Mouse (Mus musculus): Measurements from ENCODE around the gene Olfr101.

Gene Olfr101

DNA sequence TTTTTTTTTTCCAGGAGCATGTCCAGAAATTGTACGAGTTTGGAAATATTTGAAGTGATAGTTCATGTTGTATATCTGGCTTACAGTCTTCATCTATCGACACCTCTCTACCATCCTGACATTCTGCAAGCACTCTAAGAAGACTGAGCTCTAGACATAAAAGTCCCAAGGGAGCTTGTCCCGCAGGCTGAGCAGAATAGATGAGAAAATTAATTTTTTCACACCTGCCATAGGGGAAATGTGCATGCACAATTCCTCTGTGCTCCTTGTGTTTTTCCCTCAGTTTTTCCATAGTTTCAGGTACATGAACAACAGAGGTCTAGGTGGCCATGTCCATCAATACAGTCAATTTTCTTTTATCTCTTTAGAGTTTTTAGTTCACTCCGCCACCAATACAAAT lies at the start of gene Olfr101:
Olfr101 (minus strand) TSS at position 101 of the 400 bp plus-strand sequence.
- in situ Hi-C loops (cut with MboI; ENCODE audit: unreplicated experiment in 2 of 2), result no loop called here

DNA sequence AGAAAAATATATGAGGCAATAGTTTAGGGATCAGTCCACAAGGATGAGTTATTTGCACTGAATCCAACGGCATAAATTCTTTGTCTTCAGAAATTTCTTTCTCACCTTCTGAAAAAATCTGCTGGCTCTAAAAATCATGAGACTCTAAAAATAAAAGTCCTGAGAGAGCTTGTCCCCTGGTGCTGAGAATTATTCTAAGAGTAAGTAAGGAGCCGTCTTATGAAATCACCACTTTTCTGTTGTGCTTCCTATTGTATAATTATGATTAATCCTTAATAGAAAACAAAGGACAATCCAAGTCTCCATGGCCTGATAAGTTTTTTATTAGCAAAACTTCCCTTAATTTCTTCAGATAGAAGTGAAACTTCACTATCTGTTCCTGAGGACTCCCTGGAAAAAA lies 35.5 kb upstream of the Olfr101 start, which contains the start of gene Olfr103:
Olfr103 (minus strand) TSS at position 101 of the 400 bp plus-strand sequence.
- in situ Hi-C loops (cut with MboI; ENCODE audit: unreplicated experiment in 2 of 2), result no loop called here

DNA sequence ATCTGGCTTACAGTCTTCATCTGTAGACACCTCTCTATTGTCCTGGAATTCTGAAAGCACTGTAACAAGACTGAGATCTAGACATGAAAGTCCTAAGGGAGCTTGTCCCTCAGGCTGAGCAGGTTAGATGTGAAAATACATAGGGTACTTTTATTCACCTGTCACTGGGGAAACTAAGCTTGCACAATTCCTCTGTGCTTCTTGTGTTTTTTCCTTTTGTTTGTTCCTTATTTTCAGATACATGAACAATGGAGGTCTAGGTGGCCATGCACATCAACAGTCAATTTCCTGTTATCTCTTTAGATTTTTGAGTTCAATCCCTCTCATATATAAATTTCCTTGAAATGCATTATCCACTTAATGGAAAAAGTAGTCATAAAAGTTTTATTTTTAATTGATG lies 12.8 kb upstream of the Olfr101 start, which contains the start of gene Olfr102:
Olfr102 (minus strand) TSS at position 101 of the 400 bp plus-strand sequence.
- in situ Hi-C loops (cut with MboI; ENCODE audit: unreplicated experiment in 2 of 2), result no loop called here

DNA sequence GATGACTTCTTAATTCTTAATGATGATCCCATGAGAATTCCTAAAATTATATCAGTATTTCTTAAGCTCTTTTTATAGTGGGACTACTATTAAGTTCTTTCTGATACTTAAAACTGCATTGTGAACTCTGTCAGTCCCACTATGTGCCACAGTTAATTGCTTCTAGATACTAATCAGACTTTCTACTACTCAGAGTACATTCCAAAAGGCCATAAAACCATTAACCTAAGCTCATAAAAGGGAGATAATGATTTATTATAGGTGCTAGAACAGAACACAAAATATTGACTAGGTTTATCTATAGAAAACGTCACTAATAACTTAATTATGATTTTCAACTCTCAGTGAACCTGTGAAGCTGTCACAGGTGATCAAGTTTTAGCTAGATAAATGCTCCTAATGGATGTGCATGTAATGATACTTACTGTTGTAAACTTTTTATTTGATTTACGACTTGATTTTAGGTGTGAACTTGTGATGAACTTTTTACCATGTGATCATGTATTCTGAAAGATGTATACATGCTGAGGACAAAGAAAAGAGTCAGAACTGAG lies 6.1 kb upstream of the Olfr101 start:
- in situ Hi-C loops (cut with MboI; ENCODE audit: unreplicated experiment in 2 of 2), result no loop called here

DNA sequence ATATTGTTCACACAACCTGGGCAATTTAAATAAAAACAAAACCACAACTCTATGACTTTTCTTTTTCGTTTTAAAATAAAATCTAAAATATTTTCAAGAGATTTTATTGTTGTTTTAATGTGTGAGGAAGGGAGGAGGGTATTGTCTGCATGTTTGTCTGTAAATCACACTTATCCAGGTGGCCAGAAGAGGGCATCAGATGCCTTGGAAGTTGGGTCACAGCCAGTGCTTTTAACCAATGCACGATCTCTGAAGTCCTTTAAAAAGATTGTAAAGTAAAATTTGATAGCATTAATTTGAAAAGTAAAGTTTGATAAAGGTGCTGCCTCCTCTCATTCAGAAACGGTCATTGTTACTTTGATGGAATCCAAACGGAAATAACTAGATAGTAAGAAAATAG lies 4.4 kb upstream of the Olfr101 start:
- in situ Hi-C loops (cut with MboI; ENCODE audit: unreplicated experiment in 2 of 2), result no loop called here

DNA sequence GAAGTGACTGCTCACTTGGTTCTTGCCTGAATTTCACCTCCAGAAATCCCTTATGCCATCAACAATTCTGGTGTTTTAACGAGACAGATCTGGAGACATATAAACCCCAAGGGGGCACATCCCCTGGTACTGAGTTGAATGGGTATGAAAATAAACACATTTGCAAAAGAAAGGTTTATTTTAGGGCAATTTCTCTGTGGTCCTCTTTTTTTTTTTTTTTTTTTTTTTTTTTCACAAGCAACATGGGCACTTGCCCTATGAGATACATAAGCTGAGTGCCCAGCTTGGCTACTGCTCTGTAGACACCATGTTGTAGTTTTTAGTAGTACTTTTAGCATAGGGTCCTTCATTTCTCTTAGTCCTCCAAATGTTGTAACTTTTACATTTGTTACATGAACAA lies 20.8 kb downstream of the Olfr101 start, which contains the start of gene Olfr99:
Olfr99 (minus strand) TSS at position 101 of the 400 bp plus-strand sequence.
- in situ Hi-C loops (cut with MboI; ENCODE audit: unreplicated experiment in 2 of 2), result no loop called here

DNA sequence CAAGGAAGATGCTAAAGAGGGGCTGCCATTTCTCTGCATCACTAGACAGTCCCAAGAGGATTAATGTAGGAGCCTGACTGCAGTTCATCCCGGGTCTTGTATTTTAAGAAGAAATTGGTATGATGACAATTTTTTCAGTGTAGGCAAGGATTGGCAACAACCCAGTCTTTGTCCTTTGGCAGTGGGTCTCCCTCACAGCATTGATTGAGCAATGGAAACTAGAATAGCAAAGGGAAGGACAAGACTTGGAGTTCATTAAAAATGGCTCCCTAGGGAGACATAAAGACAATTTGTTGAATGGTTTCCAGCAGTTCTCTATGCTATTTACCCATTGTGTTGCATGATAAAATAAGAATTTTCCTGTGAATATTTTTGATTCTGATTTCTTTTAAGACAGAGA lies 23.8 kb downstream of the Olfr101 start:
- in situ Hi-C loops (cut with MboI; ENCODE audit: unreplicated experiment in 2 of 2), result no loop called here

DNA sequence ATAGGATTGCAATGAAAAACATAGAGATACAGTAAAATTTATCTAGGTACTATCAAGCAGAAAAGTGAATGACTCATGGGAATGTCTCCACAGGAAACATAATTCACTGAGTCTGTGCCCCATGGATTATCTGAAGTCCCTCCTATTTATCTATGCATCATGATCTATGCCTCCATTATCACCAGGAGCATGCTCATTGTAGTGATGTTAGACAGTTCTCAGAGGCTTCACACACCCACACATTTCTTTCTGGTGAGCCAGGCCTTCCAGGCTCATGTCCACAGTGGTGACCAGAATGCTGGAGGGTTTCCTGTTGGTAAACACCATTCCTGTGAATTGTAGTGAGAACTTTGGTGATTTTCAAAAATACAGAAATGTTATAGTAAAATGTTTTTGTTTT lies 27.5 kb downstream of the Olfr101 start:
- in situ Hi-C loops (cut with MboI; ENCODE audit: unreplicated experiment in 2 of 2), result no loop called here

DNA sequence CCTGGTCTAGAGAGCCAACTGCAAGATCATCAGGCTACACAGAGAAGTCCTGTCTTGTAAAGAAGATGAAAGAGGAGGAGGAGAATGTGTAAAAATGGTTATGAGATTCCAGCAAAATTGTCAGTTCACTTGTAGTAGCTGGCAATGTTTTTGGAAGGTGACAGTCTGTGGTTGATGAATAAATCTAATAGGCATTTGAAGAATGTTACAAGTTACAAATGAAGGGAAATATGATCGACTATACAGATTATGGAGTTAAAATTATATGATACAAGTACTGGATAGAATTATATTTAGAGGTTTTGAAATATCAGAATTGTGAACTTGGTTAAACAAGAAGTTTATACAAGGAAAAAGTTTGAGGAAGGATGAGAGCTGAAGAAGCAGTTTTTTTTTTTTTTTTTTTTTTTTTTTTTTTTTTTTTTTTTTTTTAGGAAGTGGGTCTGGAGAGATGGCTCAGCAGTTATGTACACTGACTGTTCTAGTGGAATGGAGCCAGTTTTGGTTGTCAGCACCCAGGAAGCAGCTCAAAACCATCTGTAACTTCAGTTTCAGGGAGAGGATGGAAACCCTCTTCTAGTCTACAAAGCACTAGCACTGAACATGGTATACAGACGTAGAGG lies 28.4 kb downstream of the Olfr101 start:
- in situ Hi-C loops (cut with MboI; ENCODE audit: unreplicated experiment in 2 of 2), result no loop called here

DNA sequence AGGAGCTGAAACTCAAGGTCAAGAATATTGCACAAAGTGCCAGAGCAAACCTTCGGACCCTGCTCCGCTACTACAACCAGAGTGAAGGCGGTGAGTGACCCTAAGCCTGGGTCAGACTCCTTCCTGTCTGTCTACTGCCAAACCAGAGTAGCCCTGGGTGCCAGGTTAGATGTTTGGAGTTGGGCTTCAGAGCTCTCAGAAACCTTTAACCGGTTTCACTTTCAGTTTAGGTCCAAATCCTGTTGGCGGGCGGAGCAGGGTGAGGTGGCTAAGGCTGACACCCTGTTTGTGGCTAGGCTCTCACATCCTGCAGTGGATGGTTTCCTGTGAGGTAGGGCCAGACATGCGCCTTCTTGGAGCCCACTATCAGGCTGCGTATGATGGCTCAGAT lies 33.4 kb downstream of the Olfr101 start:
- in situ Hi-C loops (cut with MboI; ENCODE audit: unreplicated experiment in 2 of 2), result no loop called here

DNA sequence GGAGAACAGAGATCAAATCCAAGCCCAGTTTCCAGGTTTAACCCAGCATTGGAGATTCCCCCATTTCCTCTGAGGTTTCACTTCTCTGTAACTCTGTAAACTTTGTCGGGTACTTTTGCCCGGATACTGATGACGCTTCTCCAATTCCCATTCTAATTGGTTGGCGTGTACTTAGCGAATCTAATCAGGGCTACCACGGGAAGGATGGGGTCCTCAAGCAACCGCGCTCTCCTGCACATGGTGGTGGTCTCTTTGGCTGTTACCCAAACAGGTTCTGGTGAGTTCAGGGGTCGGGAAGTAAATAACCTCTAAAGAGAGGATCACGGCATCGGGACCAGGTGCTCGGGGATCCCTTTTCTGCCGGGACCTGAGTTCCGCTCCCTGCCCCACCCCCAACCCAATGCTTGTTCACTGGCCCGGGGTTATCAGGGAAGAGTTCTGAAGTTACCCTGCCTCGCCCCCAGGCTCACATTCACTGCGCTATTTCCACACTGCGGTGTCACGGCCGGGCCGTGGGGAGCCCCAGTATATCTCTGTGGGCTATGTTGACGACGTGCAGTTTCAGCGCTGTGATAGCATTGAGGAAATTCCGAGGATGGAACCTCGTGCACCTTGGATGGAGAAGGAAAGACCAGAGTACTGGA lies 33.9 kb downstream of the Olfr101 start, which contains the start of gene H2-M3:
H2-M3 (plus strand) TSS at position 163 of the 644 bp plus-strand sequence.
- in situ Hi-C loops (cut with MboI; ENCODE audit: unreplicated experiment in 2 of 2), result no loop called here

DNA sequence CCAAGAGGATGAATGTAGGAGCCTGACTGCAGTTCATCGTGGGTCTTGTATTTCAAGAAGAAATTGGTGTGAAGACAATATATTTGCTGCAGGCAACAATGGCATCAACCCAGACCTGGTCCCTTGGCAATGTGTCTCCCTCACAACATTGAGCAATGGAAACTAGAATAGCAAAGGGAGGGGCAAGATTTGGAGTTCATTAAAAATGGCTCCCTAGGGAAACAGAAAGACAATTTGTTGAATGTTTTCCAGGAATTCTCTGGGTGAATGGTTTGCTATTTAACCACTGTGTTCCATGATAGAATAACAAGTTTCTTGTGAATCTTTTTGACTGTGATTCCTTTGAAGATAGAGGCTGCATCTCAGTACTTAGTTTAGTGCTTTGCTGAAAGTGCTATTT lies 40.5 kb downstream of the Olfr101 start, which contains the start of gene Olfr98:
Olfr98 (minus strand) TSS at position 124 of the 400 bp plus-strand sequence.
- in situ Hi-C loops (cut with MboI; ENCODE audit: unreplicated experiment in 2 of 2), result no loop called here

DNA sequence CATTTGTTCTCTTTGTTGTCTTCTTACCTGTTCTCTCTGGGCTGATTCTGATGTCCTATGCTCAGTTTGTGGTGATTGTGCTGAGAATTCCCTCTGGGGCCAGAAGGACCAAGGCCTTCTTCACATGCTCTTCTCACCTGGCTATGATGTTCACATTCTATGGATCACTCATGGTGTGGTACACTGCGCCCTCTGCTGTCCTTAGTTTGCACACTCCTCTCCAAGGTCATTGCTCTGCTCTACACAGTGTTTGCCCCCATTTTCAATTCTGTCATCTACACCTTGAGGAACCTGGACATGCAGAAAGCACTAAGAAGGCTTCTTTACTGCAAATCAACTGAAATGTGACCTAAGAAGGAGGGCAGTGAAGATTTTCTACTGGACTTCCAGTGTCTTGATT lies 53.6 kb downstream of the Olfr101 start:
- in situ Hi-C loops (cut with MboI; ENCODE audit: unreplicated experiment in 2 of 2), result no loop called here

DNA sequence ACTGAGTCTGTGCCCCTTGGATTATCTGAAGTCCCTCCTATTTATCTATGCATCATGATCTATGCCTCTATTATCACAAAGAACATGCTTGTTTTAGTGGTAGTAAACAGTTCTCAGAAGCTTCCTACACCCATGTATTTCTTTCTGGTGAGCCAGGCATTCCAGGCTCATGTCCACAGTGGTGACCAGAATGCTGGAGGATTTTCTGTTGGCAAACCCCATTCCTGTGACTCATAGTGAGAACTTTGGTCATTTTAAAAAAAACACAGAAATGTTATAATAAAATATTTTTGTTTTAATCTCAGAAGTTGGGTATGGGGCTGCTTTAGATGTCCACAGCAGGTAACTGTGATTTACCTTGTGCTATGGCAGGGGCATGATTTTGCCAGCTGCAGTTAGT lies 54.7 kb downstream of the Olfr101 start:
- in situ Hi-C loops (cut with MboI; ENCODE audit: unreplicated experiment in 2 of 2), result no loop called here

Data from v-Abl transformed pro-B cells (cell line).